Mouse (Mus musculus) lung, adult 18-20 months (tissue): ENCODE measurements around the gene Rpp14.
"Not testable (repeated sequence)": the region's sequence is repeated elsewhere in the genome, so short reads cannot be mapped to it uniquely, and the experiment has no call there.

Experiments used
- DNase-seq, 2 experiments: peaks; one replicate each; pipeline ENCODE4 v3.0.0; 2022; ENCODE audit warnings: mixed read lengths in 2 of 2

Gene Rpp14

GRCm38 (mm10) chr14:8117371-8117770 lies 37.2 kb downstream of the Rpp14 start:
- no peak for DNase-seq

DNA sequence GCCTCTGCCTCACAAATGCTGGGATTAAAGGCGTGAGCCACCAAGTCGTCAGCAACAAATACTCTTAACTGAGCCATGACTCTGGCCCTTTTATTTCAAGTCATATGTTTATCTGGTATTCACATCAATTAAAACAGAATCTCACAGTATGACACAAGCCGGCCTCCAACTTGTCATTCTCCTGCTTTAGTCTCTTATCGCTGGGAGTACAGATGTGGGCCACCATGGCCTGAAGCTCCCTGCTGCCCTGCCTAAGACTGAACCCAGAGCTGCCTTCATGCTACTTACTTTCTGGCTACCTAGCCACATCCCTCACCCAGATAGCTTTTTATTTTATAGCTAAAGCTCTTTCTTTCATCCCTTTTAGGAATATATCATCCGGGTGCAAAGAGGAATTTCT lies 39.3 kb downstream of the Rpp14 start:
- no peak for DNase-seq

DNA sequence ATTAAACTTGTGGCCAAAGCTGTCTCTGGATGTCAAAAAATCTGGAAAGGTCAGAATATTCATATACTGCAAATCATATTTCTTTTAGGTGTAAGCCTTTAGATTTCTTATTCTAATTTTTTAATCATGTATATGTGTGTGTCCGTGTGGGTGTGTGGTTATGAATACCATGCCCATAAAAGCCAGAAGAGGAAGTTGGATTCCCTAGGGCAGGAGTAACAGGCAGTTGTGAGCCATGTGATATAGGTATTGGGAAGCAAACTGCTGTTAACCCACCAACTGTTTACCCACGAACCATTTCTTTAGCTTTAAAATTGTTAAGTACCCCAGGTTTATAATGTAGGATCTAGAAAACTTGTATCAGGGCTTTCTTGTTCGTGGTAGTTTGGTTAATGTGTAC lies 39.7 kb downstream of the Rpp14 start:
- no peak for DNase-seq

DNA sequence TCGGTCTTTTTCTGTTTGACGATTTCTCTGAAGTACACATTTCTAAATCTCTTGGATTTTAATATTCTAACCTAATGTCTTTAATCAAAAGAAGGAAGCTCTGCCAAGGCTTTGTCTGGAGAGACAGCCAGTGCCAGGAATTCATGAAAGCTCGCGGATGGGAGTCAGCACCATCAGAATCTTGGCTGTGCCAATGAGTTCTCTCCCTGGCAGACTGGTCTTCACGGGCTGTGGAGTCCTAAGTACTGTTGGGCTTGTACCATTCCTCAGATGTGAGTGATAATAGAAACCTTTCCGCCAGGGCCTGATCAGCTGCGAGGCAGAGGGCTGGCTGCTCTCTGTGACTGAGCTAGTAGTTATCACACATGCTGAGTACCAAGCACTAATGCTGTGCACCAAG lies 43.0 kb downstream of the Rpp14 start:
- no peak for DNase-seq

- DNase-seq = not testable (repeated sequence)
These were observed 43.4 kb downstream of the Rpp14 start for GRCm38 (mm10) chr14:8123611-8124010.

GRCm38 (mm10) chr14:8124046-8124881 lies 44.1 kb downstream of the Rpp14 start:
- DNase-seq = no peak

DNA sequence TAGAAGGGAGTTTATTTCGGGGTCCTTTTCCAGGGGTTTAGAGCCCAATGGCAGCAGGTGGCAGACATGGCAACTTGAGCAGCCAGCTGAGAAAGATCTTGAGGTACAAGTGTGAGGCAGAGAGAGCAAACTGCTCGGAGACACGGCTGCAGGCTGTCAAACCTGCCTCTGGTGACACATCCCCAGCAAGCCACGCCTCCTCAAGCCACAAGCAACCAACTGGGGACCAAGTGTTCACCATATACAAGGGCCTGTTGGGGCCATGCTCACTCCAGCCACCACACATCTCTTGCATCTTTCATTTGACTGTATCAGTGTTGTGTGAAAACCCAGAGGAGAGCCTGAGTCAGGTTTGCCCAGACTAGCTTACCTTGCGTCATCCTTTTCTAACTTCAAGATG lies 47.8 kb downstream of the Rpp14 start:
- no peak for DNase-seq

- DNase-seq = peak; percentile 9 to 12
These were observed 52.6 kb downstream of the Rpp14 start for GRCm38 (mm10) chr14:8132789-8133188.

GRCm38 (mm10) chr14:8134234-8134633 lies 54.1 kb downstream of the Rpp14 start:
- no peak for DNase-seq

- peak; percentile 18 to 39 for DNase-seq
These were observed 55.0 kb downstream of the Rpp14 start for GRCm38 (mm10) chr14:8135130-8135529.

GRCm38 (mm10) chr14:8139724-8140710 lies 59.9 kb downstream of the Rpp14 start:
- DNase-seq = no peak

GRCm38 (mm10) chr14:8141131-8141530 lies 61.0 kb downstream of the Rpp14 start:
- no peak for DNase-seq
